Comparison of ENCODE assay signal across 20 mouse cellular contexts in genomic region chr16:31890907-31891306, GRCm38 (mm10). TPM values are rescaled to one million over a fixed set of nuclear protein-coding genes. Genes with fewer than 3 reads are reported as not detected.
"Had no signal": no experiment of that assay in that cellular context is flagged by ENCODE, and none has a peak within 500 bp of the region (broad histone marks: within the 10 kb centered on the region; RNA-seq: fewer than 3 reads in every experiment).

No protein-coding gene starts in this region.

- H3K27ac ChIP-seq: lung, embryonic 15.5 days; macrophage; midbrain, embryonic 13.5 days; midbrain, embryonic 15.5 days; neural tube, embryonic 12.5 days; stomach, embryonic 15.5 days; stomach, postnatal 0 days had no signal

- DNase-seq: lung, adult 2 months; lung, postnatal 14 days; lung, postnatal 36 days; right cerebral cortex, postnatal 14 days; thymus, adult 2 months; thymus, postnatal 25 days; thymus, postnatal 4 days had no signal

- H3K9me3 ChIP-seq: lung, embryonic 15.5 days; megakaryocyte, embryonic 14.5 days; midbrain, embryonic 13.5 days; midbrain, embryonic 15.5 days; neural tube, embryonic 12.5 days; stomach, embryonic 15.5 days had no signal

- H3K27me3 ChIP-seq: lung, embryonic 15.5 days; midbrain, embryonic 13.5 days; midbrain, embryonic 15.5 days; neural tube, embryonic 12.5 days; stomach, embryonic 15.5 days had no signal

- H3K4me1 ChIP-seq: lung, embryonic 15.5 days; megakaryocyte, embryonic 14.5 days; midbrain, embryonic 13.5 days; midbrain, embryonic 15.5 days; neural tube, embryonic 12.5 days; stomach, embryonic 15.5 days had no signal

- H3K4me2 ChIP-seq: lung, embryonic 15.5 days; midbrain, embryonic 11.5 days; midbrain, embryonic 13.5 days; midbrain, embryonic 15.5 days; neural tube, embryonic 12.5 days; stomach, embryonic 15.5 days had no signal

- H3K9ac ChIP-seq: lung, embryonic 15.5 days; midbrain, embryonic 13.5 days; midbrain, embryonic 15.5 days; neural tube, embryonic 12.5 days; stomach, embryonic 15.5 days had no signal

- ATAC-seq: lung, postnatal 0 days; midbrain, embryonic 13.5 days; midbrain, embryonic 15.5 days had no signal

- H3K4me3 ChIP-seq: lung, embryonic 15.5 days; megakaryocyte, embryonic 14.5 days; midbrain, embryonic 13.5 days; midbrain, embryonic 15.5 days; neural tube, embryonic 12.5 days; stomach, embryonic 15.5 days had no signal

- H3K36me3 ChIP-seq: lung, embryonic 15.5 days; midbrain, embryonic 13.5 days; midbrain, embryonic 15.5 days; neural tube, embryonic 12.5 days; stomach, embryonic 15.5 days had no signal

RNA-seq across cellular contexts. Expression of gene Meltf, which starts 12.3 kb away (rescaled TPM):
- total RNA-seq: megakaryocyte progenitor cell, adult 5-6 weeks; monocyte, adult 5-6 weeks; neutrophil, adult 5-6 weeks had no signal
- polyA plus RNA-seq: lung, postnatal 0 days; macrophage; stomach, postnatal 0 days had no signal

RNA-seq across cellular contexts. Expression of gene Pigz, which starts 42.7 kb away (rescaled TPM):
- total RNA-seq: megakaryocyte progenitor cell, adult 5-6 weeks; monocyte, adult 5-6 weeks; neutrophil, adult 5-6 weeks had no signal
